Mouse (Mus musculus) E14TG2a.4 (cell line): ENCODE results near the gene Mpzl2.
"Not testable (repeated sequence)": the region's sequence is repeated elsewhere in the genome, so short reads cannot be mapped to it uniquely, and the experiment has no call there.

ENCODE experiments used
- H3K27me3 ChIP-seq: 2 replicates; pipeline ENCODE4 v1.6.1; 2014; ENCODE audit warnings: low read length, control low read depth; ENCODE audit not compliant: insufficient read depth
- H3K36me3 ChIP-seq: 2 replicates; pipeline ENCODE4 v1.6.1; 2014; ENCODE audit warnings: low read length, control low read depth; ENCODE audit not compliant: insufficient read depth
- H3K4me1 ChIP-seq: replicated peaks from 2 replicates; pipeline ENCODE4 v1.6.1; 2014; ENCODE audit warnings: low read depth, low read length, control low read depth
- H3K4me3 ChIP-seq: replicated peaks from 2 replicates; pipeline ENCODE4 v1.5.1; 2014; ENCODE audit warnings: mild to moderate bottlenecking, low read length
- H3K9me3 ChIP-seq: 2 replicates; pipeline ENCODE4 v1.6.1; 2014; ENCODE audit warnings: low read length, control low read depth
- CTCF ChIP-seq: conservative IDR thresholded peaks from 2 replicates; pipeline ENCODE4 v1.5.1; 2014; ENCODE audit warnings: low read length
- NANOG ChIP-seq: IDR thresholded peaks from 2 replicates; pipeline ENCODE4 v1.6.1; 2014; ENCODE audit warnings: borderline replicate concordance, low read length, mixed read lengths
- POU5F1 ChIP-seq: IDR thresholded peaks from 2 replicates; pipeline ENCODE4 v1.6.1; 2014; ENCODE audit warnings: low read length, borderline replicate concordance

Gene Mpzl2

GRCm38 (mm10) chr9:45018031-45018430 is 21.6 kb upstream of the Mpzl2 start:
- no peaks in the 10 kb centered on the region for H3K9me3 ChIP-seq
- no peak for TF ChIP-seq POU5F1
- no peak for TF ChIP-seq NANOG
- TF ChIP-seq CTCF: no peak
- no peaks in the 10 kb centered on the region; the same call in 1 of the 2 replicates for H3K27me3 ChIP-seq
- no peak overlapping the region for H3K4me3 ChIP-seq
- H3K4me1 ChIP-seq: no peaks in the 10 kb centered on the region
- H3K36me3 ChIP-seq: no peaks in the 10 kb centered on the region

DNA sequence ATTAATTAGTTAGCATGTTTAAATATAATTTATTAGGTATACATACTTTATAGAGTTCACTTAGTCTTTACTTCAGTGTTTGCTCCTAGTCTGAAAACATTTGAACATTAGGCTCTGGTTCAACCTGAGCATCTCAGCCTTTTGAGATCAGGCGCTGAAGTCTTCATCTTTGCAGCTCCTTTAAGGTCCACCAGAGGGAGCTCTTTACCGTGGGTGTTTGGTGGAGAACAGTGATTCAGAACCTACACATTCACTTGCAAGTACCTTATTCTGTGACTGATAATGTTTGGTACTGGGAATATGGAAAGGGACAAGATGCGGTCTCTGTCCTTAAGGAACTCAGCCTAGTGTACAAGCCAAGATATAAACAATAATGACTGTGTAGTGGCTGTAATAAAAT is 16.8 kb upstream of the Mpzl2 start:
- Histone ChIP-seq H3K4me3 (no peak overlapping the region), H3K9me3 (no peaks in the 10 kb centered on the region), H3K27me3 (peaks cover 9% of the 10 kb centered on the region; the same call in 1 of the 2 replicates), H3K36me3 (no peaks in the 10 kb centered on the region), H3K4me1 (no peaks in the 10 kb centered on the region)
- TF ChIP-seq NANOG: no peak
- no peak for TF ChIP-seq POU5F1
- peak; percentile 48 for TF ChIP-seq CTCF

DNA sequence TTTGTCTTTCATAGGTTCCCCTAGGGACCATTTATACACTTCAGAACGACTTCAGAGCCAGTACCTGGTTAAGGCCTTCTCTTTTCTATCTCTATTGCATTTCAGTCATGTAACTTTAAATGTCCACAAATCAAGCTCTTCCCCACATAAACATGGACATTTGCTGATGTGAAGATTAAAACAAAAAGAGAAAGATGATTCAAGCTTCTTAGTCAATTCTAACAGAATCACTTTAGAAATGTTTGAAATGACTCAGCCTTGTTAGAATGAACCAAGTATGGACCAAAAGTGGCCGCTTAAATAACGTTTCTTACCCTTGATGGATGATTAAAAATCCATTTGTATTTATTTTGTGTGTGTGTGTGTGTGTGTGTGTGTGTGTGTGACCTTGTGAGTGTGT is 16.0 kb upstream of the Mpzl2 start:
- H3K36me3 ChIP-seq: no peaks in the 10 kb centered on the region
- no peaks in the 10 kb centered on the region for H3K9me3 ChIP-seq
- peaks cover 9% of the 10 kb centered on the region; the same call in 1 of the 2 replicates for H3K27me3 ChIP-seq
- H3K4me1 ChIP-seq: no peaks in the 10 kb centered on the region
- no peak for TF ChIP-seq NANOG
- no peak for TF ChIP-seq CTCF
- TF ChIP-seq POU5F1: no peak
- no peak overlapping the region for H3K4me3 ChIP-seq

GRCm38 (mm10) chr9:45024187-45024586 is 15.4 kb upstream of the Mpzl2 start:
- no peaks in the 10 kb centered on the region for H3K36me3 ChIP-seq
- no peak for TF ChIP-seq POU5F1
- no peak for TF ChIP-seq NANOG
- TF ChIP-seq CTCF: no peak
- H3K4me1 ChIP-seq: no peaks in the 10 kb centered on the region
- H3K9me3 ChIP-seq: no peaks in the 10 kb centered on the region
- H3K4me3 ChIP-seq: no peak overlapping the region
- peaks cover 9% of the 10 kb centered on the region; the same call in 1 of the 2 replicates for H3K27me3 ChIP-seq

GRCm38 (mm10) chr9:45027376-45027775 is 12.2 kb upstream of the Mpzl2 start:
- Histone ChIP-seq H3K4me3 (no peak overlapping the region), H3K36me3 (no peaks in the 10 kb centered on the region), H3K9me3 (no peaks in the 10 kb centered on the region), H3K4me1 (no peaks in the 10 kb centered on the region), H3K27me3 (peaks cover 22% of the 10 kb centered on the region)
- TF ChIP-seq NANOG: no peak
- TF ChIP-seq CTCF: no peak
- TF ChIP-seq POU5F1: no peak

- H3K4me1 ChIP-seq: no peaks in the 10 kb centered on the region
- no peak overlapping the region for H3K4me3 ChIP-seq
- H3K36me3 ChIP-seq: no peaks in the 10 kb centered on the region
- H3K27me3 ChIP-seq: peaks cover 22% of the 10 kb centered on the region
- TF ChIP-seq CTCF (no peak), POU5F1 (no peak), NANOG (no peak)
- no peaks in the 10 kb centered on the region for H3K9me3 ChIP-seq
These were observed 9.3 kb upstream of the Mpzl2 start for GRCm38 (mm10) chr9:45030341-45030740.

DNA sequence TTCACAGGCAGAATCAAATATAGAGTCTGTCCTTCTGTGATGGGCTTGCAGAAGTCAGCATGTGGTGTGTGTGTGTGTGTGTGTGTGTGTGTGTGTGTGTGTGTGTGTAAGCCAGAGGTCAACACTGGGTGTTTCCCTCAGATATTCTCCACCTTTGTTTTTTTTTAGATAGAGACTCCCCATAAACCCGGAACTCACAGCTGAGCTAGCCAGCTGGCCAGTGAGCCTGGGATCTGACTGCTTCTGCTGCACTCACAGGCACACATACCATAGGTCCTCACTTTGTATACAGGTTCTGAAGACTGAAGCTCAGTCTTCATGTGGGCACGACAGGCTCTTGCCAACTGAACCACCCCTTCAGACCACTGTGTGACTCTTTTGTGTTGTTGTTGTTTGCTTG is 7.3 kb upstream of the Mpzl2 start:
- Histone ChIP-seq H3K9me3 (no peaks in the 10 kb centered on the region), H3K36me3 (no peaks in the 10 kb centered on the region), H3K27me3 (peaks cover 20% of the 10 kb centered on the region), H3K4me1 (no peaks in the 10 kb centered on the region), H3K4me3 (no peak overlapping the region)
- TF ChIP-seq NANOG (no peak), POU5F1 (no peak), CTCF (no peak)

- TF ChIP-seq NANOG (no peak), POU5F1 (no peak), CTCF (no peak)
- Histone ChIP-seq H3K27me3 (peaks cover 36% of the 10 kb centered on the region), H3K4me1 (no peaks in the 10 kb centered on the region), H3K4me3 (no peak overlapping the region), H3K9me3 (no peaks in the 10 kb centered on the region), H3K36me3 (no peaks in the 10 kb centered on the region)
These were observed 5.1 kb upstream of the Mpzl2 start for GRCm38 (mm10) chr9:45034526-45034925.

DNA sequence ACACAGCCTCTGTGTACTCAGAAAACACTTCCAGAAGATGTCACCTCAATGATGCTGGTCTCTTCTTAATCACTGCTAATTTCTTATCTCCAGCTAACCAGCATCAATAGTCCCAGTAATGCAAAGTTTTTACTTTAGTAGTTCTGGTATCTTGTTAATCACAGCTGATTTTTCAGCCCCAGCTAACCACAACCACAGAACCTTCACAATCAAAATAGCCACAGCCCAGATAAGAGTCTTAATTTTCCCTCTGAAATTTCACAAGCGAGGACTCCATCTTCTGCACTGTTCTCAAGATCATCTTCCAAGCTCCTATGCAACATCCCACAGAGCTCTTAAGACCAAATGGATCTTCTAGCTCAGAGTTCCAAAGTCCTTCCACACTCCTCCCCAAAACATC is 1.8 kb upstream of the Mpzl2 start:
- H3K4me3 ChIP-seq, H3K9me3 ChIP-seq, H3K36me3 ChIP-seq: not testable (repeated sequence)
- Histone ChIP-seq H3K27me3 (peaks cover 46% of the 10 kb centered on the region), H3K4me1 (peaks cover 28% of the 10 kb centered on the region)
